Mouse (Mus musculus): ENCODE data around the gene Wfdc18. TPM values are rescaled to one million over a fixed set of nuclear protein-coding genes. Genes with fewer than 3 reads are reported as not detected.

Wfdc18 gene
- total RNA-seq (2021) = not detected in 2 replicates
- long read RNA-seq, experiment 1 = 0 reads
- long read RNA-seq, experiment 2 = 0 reads

DNA sequence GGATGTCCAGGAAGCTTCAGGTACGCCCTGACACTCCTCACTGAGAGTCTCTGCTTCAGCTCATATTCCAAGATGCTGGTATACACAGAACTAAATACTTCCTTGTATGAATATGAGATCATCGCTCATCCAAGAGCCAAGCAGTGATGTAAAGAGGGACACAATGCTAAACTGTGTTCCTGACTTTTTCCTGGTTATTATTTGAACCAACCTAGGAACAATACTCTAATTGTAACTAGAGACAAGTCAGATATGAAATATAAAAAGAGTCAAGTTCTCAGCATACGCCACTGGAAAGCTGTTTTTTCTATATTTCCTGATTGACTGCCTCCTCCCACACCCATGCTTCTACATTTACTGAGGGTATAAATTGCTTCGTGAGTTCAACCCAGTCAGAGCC, at the start of gene Wfdc18:
Gene Wfdc18 (plus strand): TSS at position 301 of the 400 bp plus-strand sequence.
- no peak for DNase-seq

DNA sequence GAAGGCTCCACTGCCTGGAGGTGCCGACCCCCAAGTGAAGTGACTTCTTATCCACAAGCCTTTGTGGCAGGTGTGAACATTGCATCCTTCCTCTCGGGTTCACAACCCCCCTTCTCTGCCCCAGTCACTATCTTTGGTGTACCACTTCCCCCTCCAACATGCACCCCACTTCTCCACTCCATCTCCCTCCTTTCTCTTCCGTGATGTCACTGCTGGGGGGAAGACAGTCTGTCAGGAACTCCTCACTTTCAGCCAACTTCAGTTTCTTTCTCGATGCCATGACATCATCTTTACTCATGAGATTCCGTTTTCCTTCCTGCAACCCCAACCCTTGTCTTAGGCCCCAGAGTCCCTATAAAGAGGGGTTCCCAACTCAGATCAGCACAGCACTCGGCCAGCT, 46.6 kb upstream of the Wfdc18 start, which contains the start of gene Ccl4:
Gene Ccl4 (plus strand): TSS at position 381 of the 400 bp plus-strand sequence.
- DNase-seq = no peak

DNA sequence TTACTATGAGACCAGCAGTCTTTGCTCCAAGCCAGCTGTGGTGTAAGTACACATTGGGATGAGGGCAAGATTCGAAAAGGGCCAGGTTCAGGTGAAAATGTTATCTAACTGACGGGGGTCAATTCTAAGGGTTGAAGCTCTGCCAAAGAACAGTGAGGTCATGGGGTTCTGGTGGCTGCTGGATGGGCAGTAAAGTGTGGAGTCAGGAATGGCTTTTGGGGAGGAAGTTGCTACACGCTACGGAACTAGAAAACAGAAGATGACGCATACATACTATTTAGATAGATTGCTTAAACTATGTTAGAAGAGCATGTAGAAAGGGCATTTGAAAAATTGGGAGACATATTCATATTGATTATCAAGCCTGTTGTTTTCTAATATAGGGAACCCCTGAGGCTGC, 45.3 kb upstream of the Wfdc18 start:
- DNase-seq = no peak

DNA sequence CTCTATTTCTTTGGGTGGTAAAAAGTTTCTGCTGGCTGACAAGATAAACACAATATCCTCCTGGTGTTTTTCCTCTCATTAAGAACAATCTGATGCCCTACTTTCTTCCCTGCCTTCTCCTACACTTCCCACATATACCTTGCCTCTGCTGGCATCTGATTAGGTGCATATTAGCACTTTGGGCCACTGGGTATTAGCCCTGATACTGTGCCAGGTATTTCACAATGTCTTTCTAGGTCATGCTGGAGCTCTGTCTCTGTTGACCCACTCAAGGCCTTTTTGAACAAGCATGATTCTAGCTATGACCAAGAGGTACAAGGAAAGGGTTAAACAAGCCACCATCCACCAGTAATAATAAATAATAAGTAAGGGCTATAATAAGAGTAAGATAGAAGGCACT, 37.1 kb upstream of the Wfdc18 start:
- DNase-seq = peak; percentile 21

DNA sequence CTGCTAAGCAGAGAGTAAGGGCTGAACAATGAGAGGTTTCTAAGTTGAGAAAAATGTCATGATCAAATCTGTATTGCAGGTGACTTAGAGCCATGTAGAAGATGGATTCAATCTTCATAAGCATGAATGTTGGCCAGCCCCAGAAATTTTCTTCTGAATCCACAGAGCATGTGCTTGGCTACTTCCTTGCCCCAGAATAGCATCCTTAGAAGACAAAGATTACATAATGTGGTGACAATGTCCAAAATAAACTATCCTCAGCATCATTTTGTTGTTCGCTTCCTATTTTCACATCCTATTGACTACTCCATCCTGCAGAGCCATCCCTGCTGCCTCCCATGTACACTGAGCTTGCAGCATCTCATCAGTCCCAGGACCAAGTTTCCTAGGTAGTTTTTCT, 33.1 kb upstream of the Wfdc18 start:
- DNase-seq = no peak

DNA sequence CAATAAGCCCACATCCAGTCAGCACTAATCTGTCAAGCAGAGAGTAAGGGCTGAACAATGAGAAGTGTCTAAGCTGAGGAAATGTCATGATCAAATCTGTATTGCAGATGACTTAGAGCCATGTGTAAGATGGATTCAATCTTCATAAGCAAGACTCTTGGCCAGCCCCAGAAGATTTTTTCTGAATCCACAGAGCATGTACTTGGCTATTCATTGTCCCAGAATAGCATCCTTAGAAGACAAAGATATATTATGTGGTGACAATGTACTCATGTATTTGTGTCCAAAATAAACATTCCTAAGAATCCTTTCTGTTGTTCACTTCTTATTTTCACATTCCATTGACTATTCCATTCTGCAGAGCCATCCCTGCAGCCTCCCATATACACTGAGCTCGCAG, 18.9 kb upstream of the Wfdc18 start:
- no peak for DNase-seq

DNA sequence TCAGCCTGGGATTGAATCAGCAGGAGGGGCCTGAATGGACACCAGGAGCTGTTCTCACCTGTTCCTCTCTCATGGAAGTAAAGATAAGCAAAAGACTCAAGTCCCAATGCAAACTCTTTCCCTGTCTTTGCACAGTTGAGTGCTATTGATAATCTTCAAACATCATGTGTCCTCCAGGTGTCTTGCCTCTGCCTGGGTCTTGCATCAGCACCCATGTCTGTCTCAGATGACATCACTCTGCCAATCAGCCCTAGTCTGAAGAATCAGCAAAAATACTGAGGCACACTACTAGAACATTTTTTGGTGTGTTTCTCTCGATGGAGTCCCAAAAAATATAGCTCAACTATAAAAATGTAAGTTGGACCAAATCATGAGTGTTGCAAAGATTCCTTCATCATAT, 16.8 kb upstream of the Wfdc18 start:
- DNase-seq = no peak

DNA sequence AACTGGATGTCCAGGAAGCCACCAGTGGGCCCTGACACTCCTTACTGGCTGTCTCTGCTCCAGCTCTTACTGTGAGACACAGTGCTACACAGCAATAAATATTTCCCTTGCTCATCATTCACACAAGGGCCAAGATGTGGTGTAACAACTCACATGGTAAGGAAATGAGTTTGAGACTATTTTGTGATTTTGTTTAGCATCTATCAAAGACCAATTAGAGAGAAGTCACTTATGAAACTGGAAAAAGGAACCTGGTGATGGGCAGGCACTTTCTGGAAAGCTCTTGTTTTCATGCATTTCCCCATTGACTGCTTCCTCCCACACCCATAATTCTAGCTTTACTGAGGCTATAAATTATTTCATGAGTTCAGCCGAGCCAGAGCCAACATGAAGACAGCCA, 5.1 kb upstream of the Wfdc18 start, which contains the start of gene Wfdc17:
Gene Wfdc17 (plus strand): TSS at position 287 of the 400 bp plus-strand sequence.
- DNase-seq = no peak

DNA sequence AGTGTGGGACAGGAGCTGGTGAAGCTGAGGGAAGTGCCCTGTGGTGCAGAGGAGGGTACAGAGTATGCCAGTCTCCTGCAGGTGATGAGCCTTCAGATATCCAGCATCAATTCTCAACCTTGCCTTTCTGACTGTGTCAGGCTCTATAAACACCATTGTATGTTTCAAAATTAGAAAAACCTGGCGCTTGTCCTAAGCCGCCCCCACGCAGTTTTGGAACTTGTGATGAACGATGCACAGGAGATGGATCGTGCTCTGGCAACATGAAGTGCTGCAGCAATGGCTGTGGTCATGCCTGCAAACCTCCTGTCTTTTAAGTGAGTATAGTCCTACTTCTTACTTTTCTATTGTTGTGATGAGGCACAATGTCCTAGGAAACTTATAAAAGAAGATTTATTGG, 868 bp downstream of the Wfdc18 start:
- no peak for DNase-seq

DNA sequence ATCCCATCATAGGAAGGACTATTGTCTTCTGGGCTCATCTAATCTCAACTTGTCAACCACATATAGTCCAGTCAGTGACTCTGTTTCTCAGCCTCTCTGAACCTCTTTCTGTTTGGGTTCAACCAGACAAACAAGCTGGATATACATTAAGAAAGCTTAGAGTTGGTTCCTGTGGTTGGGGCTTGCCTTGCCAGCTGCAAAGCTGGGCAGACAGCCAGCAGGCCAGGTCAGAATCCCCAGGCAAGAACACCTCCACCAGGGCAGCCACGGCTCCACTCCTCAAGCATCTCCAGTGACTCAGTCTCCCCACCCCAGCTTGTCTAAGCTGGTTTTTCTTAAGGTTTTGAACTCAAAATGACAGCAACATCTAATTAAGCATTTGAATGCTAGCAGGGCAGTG, 3.9 kb downstream of the Wfdc18 start:
- DNase-seq = no peak

DNA sequence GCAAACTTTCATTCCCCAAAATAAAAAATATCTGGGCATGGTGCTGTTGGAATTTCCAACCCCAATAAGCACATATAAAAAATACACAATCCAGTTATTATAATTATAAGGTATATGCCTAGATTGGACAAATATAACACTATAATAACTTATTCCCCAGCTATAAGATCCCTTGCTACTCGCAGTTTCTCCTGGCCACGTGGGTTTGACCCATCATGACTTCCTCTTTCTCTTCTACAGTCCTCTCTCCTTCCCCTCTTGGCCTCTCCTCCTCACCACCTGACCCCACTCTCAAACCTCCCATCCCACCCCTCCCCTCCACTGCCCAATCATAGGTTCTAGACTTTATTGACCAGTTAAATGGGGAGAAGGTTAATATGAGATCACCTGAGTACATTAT, 5.1 kb downstream of the Wfdc18 start:
- no peak for DNase-seq

DNA sequence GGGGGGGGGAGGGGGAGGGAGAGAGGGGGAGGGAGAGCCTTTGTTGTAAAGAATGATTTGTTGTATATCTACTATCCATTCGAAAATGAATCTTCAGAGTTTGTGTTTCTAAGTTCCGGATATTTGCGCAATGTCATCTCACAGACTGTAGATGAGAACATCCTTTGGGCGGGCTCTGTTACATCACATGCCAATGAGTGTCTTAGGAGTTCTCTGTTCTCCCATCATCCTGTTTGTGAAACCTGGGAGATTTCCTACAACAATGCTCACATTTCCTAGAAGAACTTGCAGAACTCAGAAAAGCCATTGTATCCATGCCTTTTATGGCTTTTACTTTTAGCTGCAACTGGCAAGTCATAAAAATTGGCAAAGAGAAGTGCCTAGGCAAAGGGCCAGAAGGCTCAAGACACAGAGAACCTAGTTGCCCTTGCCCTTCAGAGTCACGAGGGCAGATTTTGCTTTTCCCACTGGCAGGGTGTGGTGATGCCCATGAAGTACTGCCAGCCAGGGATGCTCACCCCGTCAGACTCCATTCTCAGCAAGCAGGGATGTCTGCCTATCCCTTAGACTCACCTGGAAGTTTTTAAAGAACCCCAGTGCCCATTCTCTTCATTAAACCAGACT, 8.3 kb downstream of the Wfdc18 start:
- peak; percentile 62 for DNase-seq

DNA sequence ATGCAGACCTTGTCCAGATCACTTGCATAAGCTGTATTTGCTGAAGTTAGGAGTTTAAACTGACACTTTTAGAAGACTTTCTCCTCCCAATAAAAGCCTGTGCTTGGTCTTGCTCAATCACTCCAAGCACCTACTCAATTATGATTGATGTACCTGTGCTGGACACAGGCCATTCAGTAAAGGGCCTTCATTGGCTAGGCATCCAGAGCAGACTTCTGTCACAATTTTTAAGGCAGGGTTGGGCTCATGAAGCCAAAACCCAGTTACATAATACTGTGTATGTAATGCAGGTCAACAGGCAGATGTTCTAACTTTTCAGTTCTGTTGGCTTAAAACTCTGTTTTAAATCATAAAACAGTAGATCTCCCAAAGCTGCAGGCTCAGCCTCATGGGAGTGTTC, 12.0 kb downstream of the Wfdc18 start:
- no peak for DNase-seq

DNA sequence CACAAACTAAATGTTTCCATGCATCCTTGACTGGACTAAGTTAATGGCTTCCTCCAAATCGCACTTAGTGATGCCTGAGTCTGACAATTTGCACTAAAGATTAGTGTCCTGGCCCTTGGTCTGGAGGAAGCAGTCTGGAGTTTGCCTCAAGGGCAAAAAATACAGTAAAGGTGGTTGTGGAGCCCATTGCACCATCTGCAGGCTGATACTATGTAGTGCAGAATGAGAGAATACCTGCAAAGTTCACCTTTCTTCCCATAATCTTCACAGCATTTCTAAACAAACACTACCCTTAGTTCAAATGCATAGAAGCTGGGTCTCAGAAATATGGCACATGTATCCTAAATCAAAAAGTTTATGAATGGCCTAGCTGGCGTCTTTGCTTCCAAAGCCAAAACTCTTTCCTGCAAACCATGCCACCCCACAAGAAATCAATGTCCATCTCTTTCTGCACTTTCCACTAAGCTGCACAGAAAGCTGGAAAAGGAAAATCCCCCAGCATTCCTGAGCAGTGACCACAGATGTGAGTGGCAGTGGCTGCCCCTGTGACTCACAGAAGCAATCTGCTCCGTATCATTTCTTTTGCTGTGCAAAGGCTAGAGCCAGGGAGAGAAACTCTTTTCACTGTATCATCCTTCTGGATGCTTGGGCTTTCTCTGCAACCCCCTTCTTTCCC, 20.1 kb downstream of the Wfdc18 start:
- no peak for DNase-seq

DNA sequence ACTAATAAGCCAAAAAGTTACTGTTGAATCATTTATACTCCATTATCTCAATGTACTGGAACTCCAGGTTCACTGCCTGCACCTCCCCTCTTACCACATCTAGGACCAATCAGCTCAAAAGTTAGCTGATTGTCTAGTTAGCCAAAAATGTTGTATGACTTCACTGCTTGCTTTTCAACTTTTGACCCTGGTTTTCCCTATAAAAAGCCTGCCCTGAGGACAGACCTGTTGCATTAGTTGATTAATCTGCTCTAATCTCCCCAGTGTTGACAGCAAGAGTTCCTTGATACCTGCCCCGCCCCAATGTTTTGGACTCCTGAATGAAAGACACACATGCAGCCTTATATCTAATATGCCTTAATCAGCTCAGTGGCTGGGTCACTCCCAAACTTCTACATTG, 22.3 kb downstream of the Wfdc18 start:
- no peak for DNase-seq

DNA sequence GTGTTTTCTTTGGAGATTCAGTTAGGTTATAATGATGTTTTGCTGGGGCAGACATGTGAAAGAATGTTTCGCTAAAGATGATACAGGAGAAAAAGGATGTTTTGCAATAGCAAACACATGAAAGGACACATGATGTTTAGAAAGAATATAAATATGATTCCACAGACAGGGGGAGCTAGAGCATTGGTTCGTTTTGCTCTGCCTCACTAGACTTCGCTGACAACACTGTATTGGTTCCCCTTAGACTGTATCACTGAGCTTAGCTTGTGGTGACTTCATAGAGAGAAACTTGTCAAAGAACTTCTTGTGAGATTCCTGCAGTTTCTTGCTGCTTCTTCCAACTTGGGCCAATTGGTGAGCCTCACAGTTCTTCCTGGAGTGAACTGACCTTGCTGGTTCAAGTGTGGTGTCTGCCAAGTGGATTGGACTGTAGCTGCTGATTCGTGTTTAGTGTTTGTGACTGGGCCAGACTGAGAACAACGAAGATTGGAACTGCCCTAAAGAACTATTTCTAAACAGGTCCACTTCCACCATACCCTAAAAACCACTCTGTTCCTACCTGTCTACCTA, 24.3 kb downstream of the Wfdc18 start:
- no peak for DNase-seq

DNA sequence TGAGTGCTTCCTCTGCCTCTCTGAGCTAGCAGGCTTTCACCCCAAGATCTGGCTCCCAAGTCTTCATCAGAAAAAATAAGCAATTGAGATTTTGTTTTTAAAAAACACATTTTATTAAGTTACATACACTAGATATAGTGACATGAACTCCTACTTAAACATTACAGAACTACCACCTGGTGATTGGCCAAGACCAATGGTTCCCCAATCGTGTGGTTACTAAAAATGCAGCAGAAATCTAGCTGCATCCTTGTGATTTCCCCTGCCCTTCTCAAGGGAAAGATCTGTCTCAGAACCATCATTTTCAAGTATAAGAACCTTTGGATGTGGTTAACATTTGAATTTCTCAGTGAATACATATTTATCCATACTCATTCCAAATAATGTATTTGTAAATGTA, 25.4 kb downstream of the Wfdc18 start:
- no peak for DNase-seq

DNA sequence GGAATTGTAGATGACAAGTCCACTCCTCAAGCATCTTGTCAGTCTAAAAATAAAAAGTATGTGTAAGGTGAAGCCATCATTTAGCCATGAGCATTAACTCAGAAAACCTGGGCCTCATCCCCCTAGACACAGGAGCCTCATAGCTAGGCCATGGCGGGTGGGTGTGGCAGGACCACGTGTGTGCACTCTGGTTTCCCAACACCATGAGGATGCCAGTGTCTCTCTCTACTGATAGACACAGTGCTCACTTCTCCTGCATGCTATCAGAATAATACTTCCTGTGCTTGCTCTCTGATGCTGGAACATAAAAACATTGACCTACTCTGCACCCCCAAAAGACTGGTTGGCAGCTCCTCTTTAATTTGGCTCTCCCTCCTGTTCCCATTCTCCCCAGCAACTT, 27.1 kb downstream of the Wfdc18 start:
- no peak for DNase-seq

DNA sequence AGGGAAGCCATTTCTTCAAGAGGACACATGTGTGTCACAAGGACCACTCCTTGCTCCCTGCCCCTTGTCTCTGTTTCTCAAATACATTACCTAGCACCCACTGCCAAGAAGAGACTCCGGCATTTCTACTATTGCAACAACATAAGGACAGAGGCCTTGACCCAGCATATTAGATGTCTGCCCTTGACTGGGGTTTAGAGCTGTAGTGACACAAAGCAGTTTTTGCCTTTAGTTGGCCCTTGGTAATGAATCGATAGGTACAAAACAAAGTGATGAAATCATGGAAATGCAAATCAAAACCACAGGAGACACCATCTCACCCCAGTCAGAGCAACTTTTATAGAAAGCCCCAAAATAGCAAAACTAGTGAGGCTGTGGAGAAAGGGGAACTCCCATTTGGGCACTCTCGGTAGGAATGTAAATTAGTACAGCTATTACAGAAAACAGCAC, 28.3 kb downstream of the Wfdc18 start:
- DNase-seq = no peak

DNA sequence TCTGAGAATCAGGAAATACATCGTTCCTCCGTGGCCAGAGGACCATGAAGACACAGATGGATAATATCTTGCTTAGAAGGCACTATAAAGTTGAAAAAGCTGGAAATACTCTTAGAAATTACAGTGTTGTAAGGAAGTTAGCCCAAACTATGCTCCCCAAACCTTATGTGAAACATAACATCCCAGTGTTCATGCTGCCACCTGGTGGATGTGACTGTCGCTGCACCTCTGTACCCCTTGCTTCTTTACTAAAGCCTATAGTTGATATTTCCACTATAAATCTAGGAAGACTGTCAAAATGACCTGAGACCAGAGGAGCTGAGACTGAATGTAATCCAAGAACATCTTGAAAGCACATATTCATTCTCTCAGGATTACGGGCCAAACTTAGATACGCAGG, 30.4 kb downstream of the Wfdc18 start:
- DNase-seq = peak; percentile 83

DNA sequence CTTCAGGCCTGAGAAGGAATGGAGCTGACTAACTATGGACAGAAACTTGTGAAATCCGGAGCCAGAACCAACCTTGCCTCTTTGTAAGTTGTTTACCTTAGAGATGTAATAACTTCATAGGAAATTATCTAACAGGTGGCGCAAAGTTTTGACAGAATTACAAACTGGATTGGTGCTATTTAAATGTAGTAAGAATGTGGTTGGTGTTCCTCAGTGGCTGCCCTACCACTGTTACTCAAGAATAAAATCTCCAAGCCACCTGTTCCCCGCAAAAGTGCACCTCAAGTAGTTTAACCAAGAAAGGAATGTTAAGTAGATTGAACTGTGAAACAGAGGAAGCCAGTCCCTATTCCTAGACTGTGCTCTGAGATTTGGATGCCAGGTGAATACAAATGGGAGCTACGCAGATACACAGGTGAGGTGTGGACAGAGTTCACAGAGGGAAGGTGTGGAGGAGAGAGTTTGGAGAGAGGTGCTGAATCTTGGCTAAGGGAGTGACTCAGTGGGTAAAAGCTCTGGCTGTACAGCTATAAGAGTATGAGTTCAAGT, 31.7 kb downstream of the Wfdc18 start:
- no peak for DNase-seq

DNA sequence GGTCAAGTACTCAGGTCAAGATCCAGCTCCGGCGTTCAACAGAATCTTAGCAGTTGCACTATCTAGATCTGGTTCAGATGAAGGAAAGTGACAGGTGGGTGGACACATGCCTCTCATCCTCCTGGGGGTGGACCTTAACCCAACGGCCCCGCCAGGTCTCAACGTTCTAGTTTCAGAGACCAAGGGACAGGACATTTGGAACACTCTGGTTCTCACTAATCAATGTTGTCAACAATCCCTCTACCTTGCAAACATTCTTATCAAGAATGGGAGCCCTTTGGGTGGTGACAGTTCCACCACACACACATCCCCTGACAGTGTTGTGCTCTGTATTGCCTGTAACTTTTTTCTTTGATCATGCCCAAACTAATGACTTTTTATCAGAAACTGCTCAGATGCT, 33.0 kb downstream of the Wfdc18 start:
- no peak for DNase-seq

DNA sequence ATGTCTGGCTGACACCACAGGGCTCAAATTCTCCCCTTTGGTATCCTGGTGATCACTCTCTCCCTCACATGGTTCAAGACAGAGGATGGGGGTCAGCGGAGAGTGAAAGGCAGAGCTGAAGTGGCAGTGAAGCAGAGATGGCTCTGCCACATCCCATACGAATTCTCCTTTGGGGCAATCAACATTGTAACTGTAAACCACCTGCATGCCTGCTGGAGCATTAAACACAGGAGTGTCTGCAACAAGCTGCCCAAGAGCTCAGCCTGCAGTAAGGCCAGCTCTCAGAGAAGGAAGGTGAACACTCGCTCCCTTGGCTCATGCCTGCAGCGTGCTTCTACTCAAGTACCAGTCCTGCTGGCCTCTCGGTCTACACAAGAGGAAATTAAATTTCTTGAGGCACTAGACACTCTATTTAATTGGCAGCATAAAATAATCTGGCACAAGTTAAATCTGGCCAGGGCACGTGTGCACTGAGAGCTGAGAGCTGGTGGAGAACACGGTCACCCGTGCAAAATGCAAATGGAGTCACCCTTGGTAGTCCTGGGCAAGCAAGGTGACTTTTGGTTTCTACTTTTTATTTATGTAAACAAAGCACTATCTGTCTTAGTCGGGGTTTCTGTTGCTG, 34.0 kb downstream of the Wfdc18 start:
- DNase-seq = no peak
